ENCODE assay signal across 19 mouse cellular contexts in the genomic region with DNA sequence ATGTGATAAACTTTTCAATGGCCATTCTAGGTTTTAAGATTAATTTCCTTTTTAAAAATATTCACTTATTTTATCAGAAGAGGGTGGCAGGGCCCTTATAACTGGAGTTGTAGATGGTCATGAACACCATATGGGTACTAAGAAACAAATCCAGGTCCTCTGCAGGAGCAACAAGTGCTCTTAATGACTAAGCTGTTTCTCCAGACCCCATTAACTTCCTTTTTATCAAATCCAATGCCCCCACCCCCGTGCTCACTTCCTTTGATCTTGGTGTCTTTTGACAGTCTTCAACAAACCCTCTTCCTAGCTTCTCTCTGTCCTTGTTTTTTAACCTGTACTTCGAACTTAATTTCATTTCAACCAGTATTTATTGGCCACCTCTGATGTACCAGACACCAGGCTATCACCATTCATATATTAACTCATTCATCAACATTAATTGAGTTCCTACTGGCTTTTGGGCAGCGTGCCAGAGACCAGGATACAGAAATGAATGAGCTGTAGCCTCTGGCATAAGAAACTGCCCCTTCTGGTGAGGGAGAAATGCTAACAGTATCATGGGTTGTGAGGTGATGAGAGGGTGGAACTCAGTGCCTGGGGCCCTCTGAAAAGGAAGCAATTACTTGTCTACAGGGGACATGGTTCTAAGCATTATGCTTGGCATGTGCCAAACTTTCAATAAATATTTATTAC. TPM values are rescaled to one million over a fixed set of nuclear protein-coding genes. Genes with fewer than 3 reads are reported as not detected.
DNase-seq lines count a peak whose midpoint lies in the region; ATAC-seq lines count a peak whose summit lies in the region.
"Had no signal": no experiment of that assay in that cellular context is flagged by ENCODE, and none has a peak within 500 bp of the region (broad histone marks: within the 10 kb centered on the region; RNA-seq: fewer than 3 reads in every experiment).

No protein-coding gene starts in this region.

- H3K9me3 ChIP-seq in hindbrain, embryonic 14.5 days (ENCODE audit: control insufficient read depth, low read length), result no peaks in the 10 kb centered on the region
- H3K9me3 ChIP-seq in hindbrain, embryonic 11.5 days (ENCODE audit: control insufficient read depth, low read length), result no peaks in the 10 kb centered on the region
- no peaks in the 10 kb centered on the region for H3K9me3 ChIP-seq in neural tube, embryonic 14.5 days (ENCODE audit: control insufficient read depth, low read length)
- H3K9me3 ChIP-seq: embryonic facial prominence, embryonic 10.5 days; kidney, embryonic 15.5 days; limb, embryonic 12.5 days had no signal

- H3K9ac ChIP-seq in hindbrain, embryonic 14.5 days, result no peak overlapping the region
- H3K9ac ChIP-seq in hindbrain, embryonic 11.5 days (ENCODE audit: low read depth, low read length), result no peak overlapping the region
- H3K9ac ChIP-seq in neural tube, embryonic 14.5 days (replicated peaks; ENCODE audit: low read depth, low read length), result no peak overlapping the region
- H3K9ac ChIP-seq: kidney, embryonic 15.5 days; limb, embryonic 12.5 days had no signal

- no peaks in the 10 kb centered on the region for H3K36me3 ChIP-seq in hindbrain, embryonic 14.5 days (replicated peaks; ENCODE audit: control insufficient read depth, insufficient read depth)
- H3K36me3 ChIP-seq in hindbrain, embryonic 11.5 days (ENCODE audit: control insufficient read depth, insufficient read depth, low read length), result no peaks in the 10 kb centered on the region
- H3K36me3 ChIP-seq in neural tube, embryonic 14.5 days (ENCODE audit: control insufficient read depth, insufficient read depth, low read length), result no peaks in the 10 kb centered on the region
- H3K36me3 ChIP-seq: embryonic facial prominence, embryonic 10.5 days; kidney, embryonic 15.5 days; limb, embryonic 12.5 days had no signal

- H3K4me1 ChIP-seq in hindbrain, embryonic 14.5 days (replicated peaks; ENCODE audit: control insufficient read depth, insufficient read depth, low read length), result no peaks in the 10 kb centered on the region
- H3K4me1 ChIP-seq in hindbrain, embryonic 11.5 days (replicated peaks; ENCODE audit: control insufficient read depth, insufficient read depth, low read length), result no peaks in the 10 kb centered on the region
- H3K4me1 ChIP-seq in neural tube, embryonic 14.5 days (ENCODE audit: control insufficient read depth, insufficient read depth, low read length), result no peaks in the 10 kb centered on the region
- H3K4me1 ChIP-seq: embryonic facial prominence, embryonic 10.5 days; kidney, embryonic 15.5 days had no signal

- DNase-seq in adrenal gland, adult (ENCODE audit: inconsistent age in 2 of 2, low spot score in 1 of 2), result peak; percentile 14 to 48
- DNase-seq in adrenal gland, postnatal 4 days (ENCODE audit: low spot score in 2 of 2), result no peak
- peak; percentile 58 for DNase-seq in hindbrain, embryonic 14.5 days (ENCODE audit: low spot score)
- DNase-seq in hindbrain, embryonic 11.5 days (ENCODE audit: low spot score), result no peak
- DNase-seq in retina, postnatal 1 day, result peak; percentile 76
- no peak for DNase-seq in retina, embryonic 14.5 days (ENCODE audit: low spot score)
- no peak for DNase-seq in right cerebral cortex, postnatal 4 days
- DNase-seq: adrenal gland, adult 8-10 months; cerebellum, postnatal 25 days; thymus, adult 18-20 months had no signal

- no peak overlapping the region for H3K4me2 ChIP-seq in hindbrain, embryonic 14.5 days (replicated peaks)
- H3K4me2 ChIP-seq in hindbrain, embryonic 11.5 days (replicated peaks; ENCODE audit: low read depth, low read length), result no peak overlapping the region
- no peak overlapping the region for H3K4me2 ChIP-seq in neural tube, embryonic 14.5 days (ENCODE audit: low read depth, low read length)
- H3K4me2 ChIP-seq: kidney, embryonic 15.5 days; limb, embryonic 12.5 days had no signal

- no peak overlapping the region for H3K4me3 ChIP-seq in hindbrain, embryonic 14.5 days (replicated peaks; ENCODE audit: low read length)
- no peak overlapping the region for H3K4me3 ChIP-seq in hindbrain, embryonic 11.5 days (ENCODE audit: low read depth, low read length)
- no peak overlapping the region for H3K4me3 ChIP-seq in neural tube, embryonic 14.5 days (ENCODE audit: low read depth, low read length)
- H3K4me3 ChIP-seq: embryonic facial prominence, embryonic 10.5 days; erythroblast, embryonic 14.5 days; kidney, embryonic 15.5 days; layer of hippocampus, adult 2 months; left cerebral cortex, adult 2 months; limb, embryonic 12.5 days had no signal

- peak; percentile 75 for ATAC-seq in hindbrain, embryonic 14.5 days (ENCODE audit: low FRiP score)
- ATAC-seq in hindbrain, embryonic 11.5 days (ENCODE audit: low FRiP score), result no peak
- ATAC-seq in neural tube, embryonic 14.5 days (ENCODE audit: low read depth), result peak; percentile 80; the same call in 1 of the 2 replicates
- ATAC-seq: inflammation-experienced regulatory T-cells, adult 6 months had no signal

- no peaks in the 10 kb centered on the region for H3K27me3 ChIP-seq in hindbrain, embryonic 14.5 days (ENCODE audit: control insufficient read depth, insufficient read depth, low read length)
- H3K27me3 ChIP-seq in hindbrain, embryonic 11.5 days (ENCODE audit: control insufficient read depth, insufficient read depth, low read length), result no peaks in the 10 kb centered on the region
- H3K27me3 ChIP-seq in neural tube, embryonic 14.5 days (ENCODE audit: control insufficient read depth, insufficient read depth, low read length), result no peaks in the 10 kb centered on the region
- H3K27me3 ChIP-seq: CH12.LX had no signal

- no peak overlapping the region for H3K27ac ChIP-seq in hindbrain, embryonic 14.5 days
- no peak overlapping the region for H3K27ac ChIP-seq in hindbrain, embryonic 11.5 days (ENCODE audit: low read depth, low read length)
- H3K27ac ChIP-seq in neural tube, embryonic 14.5 days (ENCODE audit: low read depth, low read length), result no peak overlapping the region
- H3K27ac ChIP-seq: embryonic facial prominence, embryonic 10.5 days; kidney, embryonic 15.5 days; layer of hippocampus, adult 2 months; left cerebral cortex, adult 2 months; limb, embryonic 12.5 days had no signal

- WGBS in hindbrain, embryonic 14.5 days, result 42% methylated on average over 3 of the region's 3 CpGs
- 64% methylated on average over 3 of the region's 3 CpGs for WGBS in hindbrain, embryonic 11.5 days
- WGBS in neural tube, embryonic 14.5 days, result 28% methylated on average over 3 of the region's 3 CpGs

RNA-seq across cellular contexts. Expression of a gene that starts 11.7 kb away (rescaled TPM):
- 10 to 100 TPM; 41.1 to 47.0 TPM for total RNA-seq in adrenal gland, postnatal 4 days (2021)
- 7.7 and 8.2 TPM in 2 replicates for polyA plus RNA-seq in hindbrain, embryonic 14.5 days (2014; fragmentation: Nextera tagmentation; extraction: Ambion mirVana)
- polyA plus RNA-seq in hindbrain, embryonic 11.5 days (2014; fragmentation: Nextera tagmentation; extraction: Ambion mirVana), result 16.3 and 19.5 TPM in 2 replicates
- 7.8 and 9.0 TPM in 2 replicates for polyA plus RNA-seq in neural tube, embryonic 14.5 days (2014; fragmentation: Nextera tagmentation; extraction: Ambion mirVana)

RNA-seq across cellular contexts. Expression of a gene that starts 54.1 kb away (rescaled TPM):
- total RNA-seq in adrenal gland, postnatal 4 days (2021), result 1 to 10 TPM in 1 of 2 experiments, under 1 TPM in 1; 0.87 to 2.7 TPM
- 2.5 and 3.5 TPM in 2 replicates for polyA plus RNA-seq in hindbrain, embryonic 14.5 days (2014; fragmentation: Nextera tagmentation; extraction: Ambion mirVana)
- 2.2 and 4.0 TPM in 2 replicates for polyA plus RNA-seq in hindbrain, embryonic 11.5 days (2014; fragmentation: Nextera tagmentation; extraction: Ambion mirVana)
- polyA plus RNA-seq in neural tube, embryonic 14.5 days (2014; fragmentation: Nextera tagmentation; extraction: Ambion mirVana), result 1.9 and 2.6 TPM in 2 replicates
- polyA plus RNA-seq: erythroblast, embryonic 14.5 days had no signal

Comparison
In these comparisons a context has a peak if more than half of its experiments do, and no peak if none do; other contexts are left out.
1. DNase-seq: peak in adrenal gland, adult (2 of 2), hindbrain, embryonic 14.5 days (single experiment) and retina, postnatal 1 day (single experiment); none in adrenal gland, postnatal 4 days (0 of 2), hindbrain, embryonic 11.5 days (single experiment), retina, embryonic 14.5 days (single experiment) and right cerebral cortex, postnatal 4 days (single experiment).